Mouse (Mus musculus) heart, embryonic 10.5 days (tissue): ENCODE measurements around the gene Smarcc2. TPM values are rescaled to one million over a fixed set of nuclear protein-coding genes. Genes with fewer than 3 reads are reported as not detected.
A peak's percentile ranks its signal among the peaks of the same experiment; 100 is the strongest.

Experiments used
- DNase-seq: peaks from one replicate; pipeline ENCODE4 v3.0.0-alpha.2; 2017; ENCODE audit warnings: low spot score
- H3K27ac ChIP-seq: fragments of 300-500 bp; sonication (generic); 2 replicates; pipeline ENCODE4 v1.5.1; 2016; ENCODE audit warnings: mild to moderate bottlenecking
- H3K27me3 ChIP-seq: fragments of 300-500 bp; sonication (generic); 2 replicates; pipeline ENCODE4 v1.6.1; 2016; ENCODE audit warnings: mild to moderate bottlenecking; ENCODE audit not compliant: poor library complexity, insufficient read depth, severe bottlenecking
- H3K36me3 ChIP-seq: fragments of 300-500 bp; sonication (generic); 2 replicates; pipeline ENCODE4 v1.6.1; 2016; ENCODE audit warnings: mild to moderate bottlenecking, moderate library complexity
- H3K4me1 ChIP-seq: fragments of 300-500 bp; sonication (generic); 2 replicates; pipeline ENCODE4 v1.6.1; 2016; ENCODE audit warnings: mild to moderate bottlenecking
- H3K4me3 ChIP-seq: fragments of 300-500 bp; sonication (generic); 2 replicates; pipeline ENCODE4 v1.5.1; 2016; ENCODE audit warnings: mild to moderate bottlenecking, moderate library complexity
- H3K9me3 ChIP-seq: fragments of 300-500 bp; sonication (generic); 2 replicates; pipeline ENCODE4 v1.6.1; 2016; ENCODE audit warnings: mild to moderate bottlenecking, moderate library complexity
- WGBS: fragments of 180-500 bp; shearing (Covaris S2); methylation state at CpG from one replicate; pipeline ENCODE4 v1.1.7; 2016; 5-methylcytosine and 5-hydroxymethylcytosine counted together
- microRNA-seq: library from miRNA; unstranded; fragments of <30 nt; microRNA quantifications from one replicate; pipeline ENCODE4, GENCODE M21; 2017
- polyA plus RNA-seq: library from polyadenylated mRNA; unstranded; fragments of >200 nt; fragmentation: Nextera tagmentation; extraction: Ambion mirVana; gene quantifications from 2 replicates; pipeline ENCODE4 v1.2.1, GENCODE M21; 2016

Gene Smarcc2
- polyA plus RNA-seq, 1 experiment from 2014 or later: 68.7 TPM

DNA sequence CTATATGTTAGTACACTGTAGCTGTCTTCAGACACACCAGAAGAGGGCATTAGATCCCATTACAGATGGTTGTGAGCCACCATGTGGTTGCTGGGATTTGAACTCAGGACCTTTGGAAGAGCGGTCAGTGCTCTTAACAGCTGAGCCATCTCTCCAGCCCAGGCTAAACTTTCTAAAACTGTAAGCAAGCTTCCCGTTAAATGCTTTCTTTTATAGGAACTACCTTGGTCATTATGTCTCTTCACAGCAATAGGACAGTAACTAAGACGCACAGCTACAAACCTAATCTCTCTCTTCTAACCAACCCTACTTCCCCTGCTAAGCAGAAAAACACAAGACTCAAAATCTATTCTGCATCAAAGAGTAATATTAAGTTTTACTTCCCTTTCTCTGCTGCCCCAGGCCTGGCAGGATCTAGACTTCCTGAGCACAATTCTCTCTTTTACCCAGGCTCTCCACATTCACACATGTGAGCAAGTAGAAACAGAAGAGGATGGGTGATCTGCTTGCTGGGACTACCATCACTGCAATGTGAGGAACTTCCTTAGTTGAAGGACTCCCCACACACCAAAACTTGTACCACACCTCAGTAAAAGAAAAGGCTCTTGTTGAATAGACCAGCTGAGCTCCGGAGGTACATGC, 76.7 kb downstream of the Smarcc2 start:
- no peak for DNase-seq
- WGBS: 74% methylated on average over 4 of the region's 4 CpGs
- Histone ChIP-seq H3K9me3 (no peaks in the 10 kb centered on the region), H3K36me3 (no peaks in the 10 kb centered on the region), H3K27ac (peak overlapping the region; percentile 78; the same call in 1 of the 2 replicates), H3K27me3 (no peaks in the 10 kb centered on the region), H3K4me3 (peak overlapping the region; percentile 41), H3K4me1 (no peaks in the 10 kb centered on the region)

DNA sequence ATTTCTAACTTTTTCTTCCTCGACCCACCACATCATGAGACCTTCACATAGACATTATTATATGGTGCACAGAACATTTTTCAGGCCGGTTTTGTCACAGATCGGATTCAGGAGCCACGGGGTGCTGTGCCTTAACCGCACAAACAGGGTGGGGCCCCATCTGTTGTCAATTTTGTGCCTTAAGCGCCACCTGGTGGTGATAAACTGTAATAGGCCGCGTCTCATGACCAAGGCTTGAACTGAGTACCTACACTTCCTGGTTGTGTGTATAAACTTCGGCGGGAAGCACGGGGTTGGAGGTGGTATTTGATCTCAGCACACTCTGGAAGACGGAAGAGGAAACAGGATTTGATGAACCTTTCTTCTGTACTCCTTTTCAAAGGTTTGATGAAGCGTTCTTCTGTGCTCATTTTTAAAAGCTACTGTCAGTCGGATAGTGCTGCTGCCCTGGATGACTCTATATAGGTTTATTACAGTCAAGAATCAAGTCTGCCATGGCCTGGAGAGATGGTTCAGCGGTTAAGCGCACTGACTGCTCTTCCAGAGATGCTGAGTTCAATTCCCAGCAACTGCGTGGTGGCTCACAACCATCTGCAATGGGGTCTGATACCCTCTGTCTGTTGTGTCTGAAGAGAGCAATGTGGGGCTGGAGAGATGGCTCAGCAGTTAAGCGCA, 77.4 kb downstream of the Smarcc2 start:
- Histone ChIP-seq H3K36me3 (0 out of 2 replicates have a peak, but pooled peaks cover under 1% of the 10 kb centered on the region), H3K27ac (peak overlapping the region; percentile 78), H3K9me3 (no peaks in the 10 kb centered on the region), H3K4me3 (peak overlapping the region; percentile 41), H3K27me3 (no peaks in the 10 kb centered on the region), H3K4me1 (no peaks in the 10 kb centered on the region)
- DNase-seq: peak; percentile 96
- 16% methylated on average over 18 of the region's 18 CpGs for WGBS

DNA sequence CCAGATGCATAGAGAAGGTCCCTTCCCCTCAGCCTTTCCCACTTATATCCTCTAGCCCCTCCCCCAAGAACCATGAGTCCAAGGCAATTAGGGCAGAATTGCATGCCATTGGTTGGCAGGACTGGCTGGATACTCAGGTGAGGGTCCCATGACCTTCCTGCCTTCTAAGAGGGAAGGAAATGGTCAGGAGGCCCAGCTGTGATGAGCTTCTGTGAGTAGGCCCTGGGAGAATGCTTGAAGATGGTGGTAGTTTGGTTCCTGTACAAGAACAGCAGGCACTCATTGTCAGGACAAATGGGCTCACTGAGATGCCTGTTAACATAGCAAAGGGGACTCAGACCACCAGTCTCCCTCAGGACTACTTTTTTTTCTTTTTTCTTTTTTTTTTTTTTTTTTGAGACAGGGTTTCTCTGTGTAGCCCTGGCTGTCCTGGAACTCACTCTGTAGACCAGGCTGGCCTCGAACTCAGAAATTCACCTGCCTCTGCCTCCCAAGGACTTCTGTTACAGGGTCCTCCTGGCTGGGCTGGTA, 79.4 kb downstream of the Smarcc2 start:
- peaks cover 18% of the 10 kb centered on the region for H3K36me3 ChIP-seq
- no peak overlapping the region for H3K4me3 ChIP-seq
- H3K9me3 ChIP-seq: no peaks in the 10 kb centered on the region
- H3K27ac ChIP-seq: no peak overlapping the region
- whole genome bisulfite sequencing: 80% methylated on average over 1 of the region's 1 CpGs
- no peak for DNase-seq
- H3K4me1 ChIP-seq: peaks cover 7% of the 10 kb centered on the region
- H3K27me3 ChIP-seq: no peaks in the 10 kb centered on the region

Small RNAs within 50 kb of the gene (microRNA-seq; reads per million reads assigned to microRNA genes)
- not detected for gene Mir6916
- 3.0 reads per million, percentile 5 among the genes with 10 or more reads in this experiment for gene Mir8105

Other genes with a start within 250 kb of the Smarcc2 start
- gene Spryd4, start 247.4 kb upstream of the Smarcc2 start, polyA plus RNA-seq: 37.9 and 41.9 TPM in 2 replicates
- not detected in 2 replicates for gene Mip, start 233.4 kb upstream of the Smarcc2 start, polyA plus RNA-seq
- gene Timeless, start 227.2 kb upstream of the Smarcc2 start, polyA plus RNA-seq: 48.1 and 69.3 TPM in 2 replicates
- gene Apon, start 205.2 kb upstream of the Smarcc2 start, polyA plus RNA-seq: 0.18 and 0.23 TPM in 2 replicates
- gene Apof, start 190.6 kb upstream of the Smarcc2 start, polyA plus RNA-seq: 0.11 and 3.9 TPM in 2 replicates
- 10.8 and 11.0 TPM in 2 replicates for gene Stat2, start 188.7 kb upstream of the Smarcc2 start, polyA plus RNA-seq
- gene Il23a, start 160.5 kb upstream of the Smarcc2 start, polyA plus RNA-seq: 0.25 and 0.48 TPM in 2 replicates
- 29.9 and 31.4 TPM in 2 replicates for gene Pan2, start 155.9 kb upstream of the Smarcc2 start, polyA plus RNA-seq
- gene Cnpy2, start 136.8 kb upstream of the Smarcc2 start, polyA plus RNA-seq: 220 and 255 TPM in 2 replicates
- gene Cs, start 121.5 kb upstream of the Smarcc2 start, polyA plus RNA-seq: 347 and 474 TPM in 2 replicates
- gene Coq10a, start 90.3 kb upstream of the Smarcc2 start, polyA plus RNA-seq: 9.7 and 10.7 TPM in 2 replicates
- gene Ankrd52, start 82.1 kb upstream of the Smarcc2 start, polyA plus RNA-seq: 10.9 and 12.7 TPM in 2 replicates
- 0.07 and 2.4 TPM in 2 replicates for gene Slc39a5, start 58.0 kb upstream of the Smarcc2 start, polyA plus RNA-seq
- 76.5 and 87.9 TPM in 2 replicates for gene Nabp2, start 47.8 kb upstream of the Smarcc2 start, polyA plus RNA-seq
- gene Rnf41, start 47.6 kb upstream of the Smarcc2 start, polyA plus RNA-seq: 31.0 and 34.3 TPM in 2 replicates
- gene Myl6, start 34.9 kb downstream of the Smarcc2 start, polyA plus RNA-seq: 1,508 and 1,550 TPM in 2 replicates
- gene Myl6b, start 39.4 kb downstream of the Smarcc2 start, polyA plus RNA-seq: 3.2 and 4.0 TPM in 2 replicates
- 17.8 and 20.3 TPM in 2 replicates for gene Esyt1, start 66.6 kb downstream of the Smarcc2 start, polyA plus RNA-seq
- 11.2 and 12.8 TPM in 2 replicates for gene Zc3h10, start 88.5 kb downstream of the Smarcc2 start, polyA plus RNA-seq
- gene Rpl41, start 90.1 kb downstream of the Smarcc2 start, polyA plus RNA-seq: 2,301 and 2,407 TPM in 2 replicates
- 168 and 225 TPM in 2 replicates for gene Pa2g4, start 106.7 kb downstream of the Smarcc2 start, polyA plus RNA-seq
- 7.4 and 7.7 TPM in 2 replicates for gene Erbb3, start 130.4 kb downstream of the Smarcc2 start, polyA plus RNA-seq
- 400 and 429 TPM in 2 replicates for gene Rps26, start 167.5 kb downstream of the Smarcc2 start, polyA plus RNA-seq
- 2.3 and 2.7 TPM in 2 replicates for gene Ikzf4, start 186.7 kb downstream of the Smarcc2 start, polyA plus RNA-seq
- 11.8 and 15.7 TPM in 2 replicates for gene Suox, start 214.8 kb downstream of the Smarcc2 start, polyA plus RNA-seq
- gene Rab5b, start 237.0 kb downstream of the Smarcc2 start, polyA plus RNA-seq: 66.2 and 69.1 TPM in 2 replicates
- 0.75 and 0.89 TPM in 2 replicates for gene Pmel, start 244.9 kb downstream of the Smarcc2 start, polyA plus RNA-seq
- gene Cdk2, start 245.8 kb downstream of the Smarcc2 start, polyA plus RNA-seq: 106 and 110 TPM in 2 replicates